Mouse (Mus musculus) cerebellum, adult 11 months (tissue): ENCODE measurements around the gene Rsl1.
"Not testable (repeated sequence)": the region's sequence is repeated elsewhere in the genome, so short reads cannot be mapped to it uniquely, and the experiment has no call there.

ENCODE experiments used
- DNase-seq: peaks from one replicate; pipeline ENCODE4 v3.0.0; 2022

Gene Rsl1

DNA sequence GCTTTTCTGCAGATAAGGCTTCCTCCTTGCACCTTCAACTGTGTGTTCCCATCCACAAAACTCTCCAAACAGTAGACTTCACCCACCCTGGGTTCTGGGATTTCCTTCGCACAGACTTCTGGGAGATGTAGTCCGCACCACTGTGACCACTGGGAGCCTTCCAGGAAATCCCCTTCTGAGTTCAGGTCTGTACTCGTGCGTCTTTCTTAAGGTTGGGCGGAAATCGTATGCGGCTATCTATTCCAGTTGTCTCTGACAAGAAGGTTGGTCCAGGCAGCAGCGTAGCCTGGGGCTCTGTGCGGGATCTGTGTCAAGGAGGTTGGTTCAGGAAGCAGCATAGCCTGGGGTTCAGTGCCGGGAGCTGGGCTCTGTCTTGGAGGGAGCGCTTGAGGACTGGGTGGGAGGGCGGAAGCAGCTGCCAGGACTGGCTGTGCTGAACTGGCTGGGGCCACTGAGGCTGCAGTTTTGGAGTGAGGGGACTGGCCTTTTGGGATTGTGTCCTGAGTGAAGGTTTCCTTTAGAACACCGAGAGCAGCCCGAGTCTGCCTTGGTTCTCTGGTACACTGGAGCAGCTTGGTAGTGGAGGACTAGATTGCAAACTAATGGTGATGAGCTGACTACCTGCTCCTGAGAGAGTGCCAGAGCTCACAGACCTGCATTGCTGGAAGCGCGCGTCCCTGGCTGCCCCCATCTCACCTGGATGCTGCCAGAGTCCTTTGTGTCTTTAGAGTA is at the start of gene Rsl1:
TSS of gene Rsl1 (plus strand) at position 192 of the 732 bp plus-strand sequence.
- peak; percentile 38 for DNase-seq

DNA sequence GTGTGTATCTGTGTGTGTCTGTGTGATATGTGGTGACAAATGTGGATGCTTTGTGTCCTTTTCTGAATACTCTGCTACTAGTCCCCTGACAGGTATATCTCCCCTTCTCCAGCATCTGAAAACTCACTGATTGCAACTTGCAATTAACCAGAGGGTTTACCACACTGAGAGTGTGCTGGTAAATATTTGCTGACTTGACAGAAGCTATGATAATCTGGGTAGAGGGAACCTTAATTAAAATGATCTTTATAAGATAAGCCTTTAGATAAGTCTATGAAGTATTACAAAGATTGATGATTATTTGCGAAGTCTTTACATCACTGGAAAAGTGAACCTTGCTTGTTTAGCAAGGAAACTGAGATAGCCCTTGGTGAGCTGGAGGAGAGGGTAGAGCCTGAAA is 48.5 kb upstream of the Rsl1 start:
- no peak for DNase-seq

DNA sequence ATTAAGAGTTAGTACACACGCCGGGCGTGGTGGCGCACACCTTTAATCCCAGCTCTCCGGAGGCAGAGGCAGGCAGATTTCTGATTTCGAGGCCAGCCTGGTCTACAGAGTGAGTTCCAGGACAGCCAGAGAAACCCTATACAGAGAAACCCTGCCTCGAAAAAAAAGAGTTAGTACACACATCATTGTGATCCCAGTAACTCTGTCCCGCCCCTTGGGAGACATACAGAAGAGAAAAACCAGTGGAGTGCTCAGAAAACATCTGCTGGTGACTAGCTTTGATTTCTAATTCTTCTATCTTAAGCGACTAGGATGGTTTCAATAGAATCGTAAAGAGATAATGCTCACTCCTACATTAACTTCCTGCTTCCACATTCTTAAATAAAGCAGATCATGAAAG is 45.5 kb upstream of the Rsl1 start:
- DNase-seq = not testable (repeated sequence)

DNA sequence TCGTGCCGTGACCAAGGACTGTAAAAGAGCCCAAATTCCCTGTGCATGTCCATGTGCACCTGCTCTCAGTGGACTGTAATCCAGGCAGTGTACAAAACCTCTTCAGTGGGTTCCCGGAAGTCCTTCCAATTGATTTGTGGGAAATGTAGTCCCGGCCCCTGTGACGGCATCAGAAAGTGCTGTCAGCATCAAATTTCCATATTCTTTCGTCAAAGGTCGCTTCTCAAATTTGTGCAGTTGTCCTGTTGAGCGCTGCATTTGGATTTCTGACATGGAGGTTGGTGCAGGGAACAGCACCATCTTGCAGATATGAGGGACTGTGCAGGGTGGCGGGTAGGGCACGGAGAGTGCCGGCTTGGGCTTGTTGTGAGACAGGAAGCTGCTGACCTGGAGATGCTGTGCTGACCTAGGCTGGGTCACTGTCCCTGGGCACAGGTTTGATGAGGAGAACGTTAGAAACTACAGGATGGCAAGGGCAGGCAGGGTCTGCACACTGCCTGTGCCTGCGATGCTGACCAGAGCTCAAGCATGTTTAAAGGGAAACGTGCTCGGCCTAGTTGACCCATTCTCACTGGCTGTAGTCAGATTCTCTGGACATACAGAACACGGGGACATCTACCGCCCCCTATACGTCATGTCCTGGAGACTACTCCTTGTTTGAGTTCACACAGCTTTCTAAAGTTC is 44.8 kb upstream of the Rsl1 start:
- DNase-seq = peak; percentile 77

DNA sequence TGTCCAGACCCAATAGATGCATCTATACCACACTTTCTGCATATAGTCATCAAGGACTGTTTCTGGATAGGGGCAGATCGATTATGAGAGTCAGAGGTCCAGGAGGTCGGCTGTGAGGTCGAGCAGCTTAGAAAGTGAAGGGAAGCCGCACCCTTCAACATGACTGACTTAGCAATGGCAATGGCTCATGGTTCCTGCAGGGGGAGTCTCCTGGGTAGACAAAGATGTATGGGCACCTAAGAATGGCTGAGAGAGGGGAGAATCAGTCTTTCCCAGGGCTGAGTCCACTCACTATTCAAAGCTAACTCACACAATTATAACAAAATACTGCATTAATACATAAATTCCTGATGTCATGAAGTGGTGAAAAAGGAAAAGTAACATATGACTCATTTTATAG is 6.9 kb upstream of the Rsl1 start:
- not testable (repeated sequence) for DNase-seq

DNA sequence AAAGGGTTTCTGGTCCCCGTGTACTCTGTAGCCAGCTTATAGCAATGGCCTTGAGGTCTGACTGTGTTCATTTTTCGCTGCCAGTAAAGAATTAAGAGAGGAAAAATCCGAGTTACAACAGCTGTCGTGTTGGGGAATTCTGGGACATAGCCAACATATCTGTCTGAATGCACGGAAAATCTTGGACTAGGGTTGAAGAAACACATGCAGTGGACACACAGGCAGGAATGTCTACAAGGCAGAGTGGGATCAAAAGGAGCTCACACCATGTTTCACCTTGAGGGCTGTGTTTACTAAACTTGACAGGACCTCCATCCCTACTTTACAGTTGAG is 707 bp downstream of the Rsl1 start:
- DNase-seq = no peak

DNA sequence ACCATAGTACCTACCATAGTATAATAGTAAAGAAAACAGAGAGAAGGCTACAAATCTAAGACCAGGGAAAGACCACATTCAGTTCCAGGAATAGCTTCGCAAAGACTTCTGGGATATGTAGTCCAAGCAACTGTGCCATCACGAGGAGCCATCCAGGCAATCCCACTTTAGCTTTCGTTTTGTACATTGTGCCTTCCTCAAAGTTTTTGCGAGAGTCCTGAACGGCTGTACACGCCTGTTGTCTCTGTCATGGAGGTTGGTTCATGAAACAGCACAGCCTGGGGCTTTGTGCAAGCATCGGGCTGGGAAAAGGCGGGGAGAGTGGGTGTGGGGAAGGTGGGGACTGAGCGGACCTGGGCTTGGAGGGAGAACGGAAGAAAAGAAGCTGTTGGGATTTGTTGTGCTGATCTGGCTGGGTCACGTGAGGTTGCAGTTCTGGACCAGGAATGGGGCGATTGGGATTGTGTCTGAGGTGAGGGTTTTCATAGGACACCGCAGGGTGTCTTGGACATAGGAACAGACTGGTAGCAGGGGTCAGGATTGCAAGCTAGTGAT is 21.4 kb downstream of the Rsl1 start, which contains the start of gene Zfp455:
TSS of gene Zfp455 (plus strand) at position 167 of the 555 bp plus-strand sequence.
- peak; percentile 52 for DNase-seq

DNA sequence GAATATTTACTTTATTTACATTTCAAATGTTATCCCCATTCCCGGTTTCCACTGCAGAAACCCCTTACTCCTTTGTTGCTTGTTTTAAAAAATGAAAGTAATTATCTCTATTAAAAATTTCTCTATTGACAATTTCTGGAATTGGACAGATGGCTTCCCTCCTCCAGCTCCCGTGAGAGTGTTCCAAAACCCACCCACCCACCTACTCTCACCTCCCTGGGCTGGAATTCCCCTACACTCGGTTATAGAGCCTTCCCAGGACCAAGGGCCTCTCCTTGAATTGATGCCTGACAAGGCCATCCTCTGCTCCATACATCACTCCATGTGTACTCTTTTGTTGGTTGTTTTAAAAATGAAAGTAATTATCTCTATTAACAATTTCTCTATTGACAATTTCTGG is 28.7 kb downstream of the Rsl1 start:
- DNase-seq = no peak

DNA sequence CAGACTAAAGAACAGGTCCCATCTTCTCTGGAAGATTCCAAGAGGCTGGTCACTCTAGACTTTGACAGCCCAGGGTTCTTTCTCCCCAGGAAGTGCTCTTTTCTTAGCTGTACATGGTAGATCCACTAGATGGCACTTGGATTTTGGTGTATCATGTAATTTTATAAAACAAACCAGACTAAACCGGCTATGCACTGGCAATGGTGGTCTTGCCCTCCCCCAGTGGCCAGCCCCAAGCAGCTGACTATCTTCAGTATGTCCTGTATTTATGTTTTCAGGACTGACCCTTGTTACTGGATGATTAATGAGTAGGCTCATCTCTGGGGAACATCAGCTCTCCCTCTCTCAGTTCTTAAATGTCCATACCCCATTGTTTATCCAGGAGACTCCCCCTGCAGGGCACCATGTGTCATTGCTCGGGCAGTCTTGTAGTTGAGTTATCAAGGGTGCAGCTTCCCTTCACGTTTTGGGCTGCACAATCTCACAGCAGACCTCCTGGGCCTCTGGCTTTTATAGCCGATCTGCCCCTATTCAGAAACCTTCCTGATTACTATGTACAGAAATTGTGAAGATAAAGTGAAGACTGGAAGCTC is 41.1 kb downstream of the Rsl1 start:
- no peak for DNase-seq
